Mouse (Mus musculus): ENCODE measurements around the gene Snapc1. TPM values are rescaled to one million over a fixed set of nuclear protein-coding genes. Genes with fewer than 3 reads are reported as not detected.

Snapc1 gene
- polyA plus RNA-seq (2015; fragmentation: Nextera tagmentation; extraction: Ambion mirVana) = 35.4 and 36.7 TPM in 2 replicates

DNA sequence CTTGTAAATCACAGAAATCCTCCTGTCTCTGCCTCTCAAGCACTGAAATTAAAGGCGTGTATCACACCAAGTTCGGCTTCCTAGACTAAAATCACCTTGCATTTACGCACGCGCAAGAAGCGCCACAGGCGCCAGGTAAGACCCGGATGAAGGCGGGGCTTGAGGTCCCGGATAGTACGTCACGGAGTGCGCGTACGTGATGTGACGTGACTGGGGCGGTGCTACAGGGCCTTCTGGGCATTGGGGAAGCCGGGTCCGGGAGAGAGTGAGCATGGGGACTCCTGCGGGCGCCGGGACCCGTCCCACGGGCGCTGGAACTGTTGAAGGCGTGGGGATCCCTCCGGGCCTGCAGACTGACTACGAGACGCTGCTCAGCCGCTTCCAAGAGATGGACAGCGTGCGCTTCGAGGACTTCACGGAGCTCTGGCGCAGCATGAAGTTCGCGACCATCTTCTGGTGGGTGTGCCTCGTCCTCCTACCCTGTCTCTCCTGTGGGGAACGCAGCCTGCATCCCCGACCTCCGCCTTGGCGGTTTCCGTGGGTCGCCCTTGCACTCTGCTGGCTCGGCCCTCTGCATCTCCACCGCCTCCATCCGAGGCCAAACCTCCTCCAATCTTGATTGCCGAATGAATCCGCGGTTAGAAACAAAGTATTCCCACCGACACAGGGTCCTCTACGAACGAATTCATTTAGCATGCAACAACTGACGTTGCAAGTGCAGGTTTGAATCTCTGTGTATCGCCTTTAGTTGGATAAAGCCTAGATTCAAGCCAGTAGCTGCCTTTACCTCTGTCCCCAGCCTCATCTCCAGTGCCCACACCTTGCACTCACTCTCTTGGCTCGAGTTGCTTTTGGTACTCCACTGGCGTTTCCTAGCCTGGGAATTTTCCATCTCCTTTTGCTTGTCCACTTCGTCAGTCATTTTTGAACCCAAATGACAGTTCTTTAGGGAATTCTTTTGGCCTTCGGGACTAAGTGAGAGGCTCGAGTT, at the start of gene Snapc1:
Gene Snapc1 (plus strand): TSS at position 191 of the 991 bp plus-strand sequence.
- peak within 1 kb of the TSS; percentile 79 for H3K9ac ChIP-seq (replicated peaks)
- no peaks in the 10 kb centered on the region for H3K9me3 ChIP-seq
- H3K4me3 ChIP-seq (replicated peaks) = peak within 1 kb of the TSS; percentile 77
- 0 out of 2 replicates have a peak, but pooled peaks cover 6% of the 10 kb centered on the region for H3K27me3 ChIP-seq
- peak within 1 kb of the TSS; percentile 70 for H3K4me2 ChIP-seq (replicated peaks)
- peak; percentile 100 for ATAC-seq
- peak within 1 kb of the TSS; percentile 80 for H3K27ac ChIP-seq
- WGBS = 2% methylated on average over 60 of the region's 60 CpGs
- peaks cover 13% of the 10 kb centered on the region for H3K4me1 ChIP-seq (replicated peaks)
- peaks cover 18% of the 10 kb centered on the region for H3K36me3 ChIP-seq

DNA sequence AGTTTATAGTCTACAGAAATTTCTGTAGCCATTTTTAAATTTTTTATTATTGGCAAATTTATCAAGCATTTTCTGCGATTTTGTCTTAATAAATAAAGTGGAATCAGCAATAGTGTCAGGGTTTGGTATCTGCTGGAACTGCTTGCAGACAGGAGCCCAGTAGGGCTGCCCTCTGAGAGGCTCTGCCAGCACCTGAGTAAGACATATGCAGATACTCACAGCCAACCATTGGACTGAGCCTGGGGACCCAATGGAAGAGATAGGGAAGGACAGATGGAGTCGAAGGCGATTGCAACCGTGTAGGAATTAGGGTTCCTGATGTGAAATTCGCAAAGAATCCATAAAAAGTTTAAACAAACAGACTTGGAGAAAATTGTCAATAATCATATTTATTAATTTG, 45.8 kb upstream of the Snapc1 start:
- H3K9me3 ChIP-seq = no peaks in the 10 kb centered on the region
- H3K27ac ChIP-seq = no peak overlapping the region
- no peaks in the 10 kb centered on the region for H3K27me3 ChIP-seq
- no peak for ATAC-seq
- H3K4me3 ChIP-seq (replicated peaks) = no peak overlapping the region
- no peak overlapping the region for H3K9ac ChIP-seq (replicated peaks)
- 0 out of 2 replicates have a peak, but pooled peaks cover 3% of the 10 kb centered on the region for H3K4me1 ChIP-seq (replicated peaks)
- no peaks in the 10 kb centered on the region for H3K36me3 ChIP-seq
- 96% methylated on average over 5 of the region's 5 CpGs for WGBS
- no peak overlapping the region for H3K4me2 ChIP-seq (replicated peaks)

DNA sequence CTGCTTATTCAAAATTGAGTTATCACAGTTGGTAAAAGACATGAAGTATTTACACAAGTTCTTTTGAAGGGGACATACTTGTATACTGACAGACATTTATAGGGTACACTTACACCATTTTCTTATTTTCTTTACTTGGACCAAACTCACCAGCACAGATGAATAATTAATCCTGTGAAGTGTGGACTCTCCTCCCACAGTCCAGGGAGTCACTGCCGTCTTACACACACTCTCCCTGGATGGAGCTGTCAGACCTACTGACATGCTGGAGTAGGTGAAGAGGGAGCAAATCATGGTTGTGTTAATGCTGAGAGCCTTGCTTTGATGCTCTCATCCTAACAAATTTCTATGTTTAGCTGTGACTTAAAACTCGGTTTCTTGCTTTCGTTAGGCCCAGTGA, 34.0 kb upstream of the Snapc1 start:
- Histone ChIP-seq H3K4me2 (replicated peaks) (no peak overlapping the region), H3K9me3 (no peaks in the 10 kb centered on the region), H3K36me3 (peaks cover 58% of the 10 kb centered on the region), H3K9ac (replicated peaks) (no peak overlapping the region), H3K27me3 (no peaks in the 10 kb centered on the region), H3K4me3 (replicated peaks) (no peak overlapping the region), H3K4me1 (replicated peaks) (no peaks in the 10 kb centered on the region), H3K27ac (no peak overlapping the region)
- 75% methylated on average over 3 of the region's 3 CpGs for WGBS
- ATAC-seq = no peak

DNA sequence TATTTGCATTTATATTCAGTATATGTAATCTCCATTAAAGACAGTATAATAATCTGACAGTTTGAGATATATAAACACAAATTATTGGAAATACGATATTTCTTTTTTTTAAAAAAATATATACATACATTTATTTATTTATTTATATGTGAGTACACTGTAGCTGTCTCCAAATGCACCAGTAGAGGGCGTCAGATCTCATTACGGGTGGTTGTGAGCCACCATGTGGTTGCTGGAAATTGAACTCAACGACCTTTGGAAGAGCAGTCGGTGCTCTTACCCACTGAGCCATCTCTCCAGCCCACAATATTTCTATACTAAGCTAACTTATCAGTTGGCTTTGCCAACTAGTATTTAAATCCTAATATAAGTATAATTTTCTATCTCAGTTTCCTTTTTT, 33.0 kb upstream of the Snapc1 start:
- no peaks in the 10 kb centered on the region for H3K9me3 ChIP-seq
- no peak for ATAC-seq
- peaks cover 63% of the 10 kb centered on the region for H3K36me3 ChIP-seq
- H3K27ac ChIP-seq = no peak overlapping the region
- no peak overlapping the region for H3K9ac ChIP-seq (replicated peaks)
- H3K27me3 ChIP-seq = no peaks in the 10 kb centered on the region
- no peaks in the 10 kb centered on the region for H3K4me1 ChIP-seq (replicated peaks)
- H3K4me3 ChIP-seq (replicated peaks) = no peak overlapping the region
- WGBS = 61% methylated on average over 5 of the region's 5 CpGs
- no peak overlapping the region for H3K4me2 ChIP-seq (replicated peaks)

DNA sequence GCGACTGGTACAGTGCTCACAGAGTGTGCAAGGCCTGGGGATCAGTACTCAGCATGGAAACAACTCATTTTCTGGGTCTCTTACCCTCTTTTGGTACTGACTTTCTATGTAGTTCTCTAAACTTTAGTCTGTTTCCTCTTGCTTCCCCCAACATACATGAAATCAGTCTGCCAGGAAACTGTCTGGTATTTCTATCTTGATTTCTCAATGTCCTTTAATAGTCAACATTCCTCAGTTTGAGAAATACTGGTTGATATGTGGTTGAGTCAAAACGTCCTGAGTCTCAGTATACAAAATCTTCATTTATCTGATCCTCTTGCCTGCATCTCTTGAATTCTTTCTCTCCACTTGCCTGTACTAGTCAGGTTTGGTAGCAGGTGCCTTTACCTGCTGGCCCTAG, 29.8 kb upstream of the Snapc1 start:
- no peak for ATAC-seq
- Histone ChIP-seq H3K9ac (replicated peaks) (no peak overlapping the region), H3K27ac (no peak overlapping the region), H3K9me3 (no peaks in the 10 kb centered on the region), H3K4me3 (replicated peaks) (no peak overlapping the region), H3K36me3 (peaks cover 73% of the 10 kb centered on the region), H3K4me1 (replicated peaks) (no peaks in the 10 kb centered on the region), H3K4me2 (replicated peaks) (no peak overlapping the region), H3K27me3 (no peaks in the 10 kb centered on the region)
- WGBS = 88% methylated on average over 2 of the region's 2 CpGs

DNA sequence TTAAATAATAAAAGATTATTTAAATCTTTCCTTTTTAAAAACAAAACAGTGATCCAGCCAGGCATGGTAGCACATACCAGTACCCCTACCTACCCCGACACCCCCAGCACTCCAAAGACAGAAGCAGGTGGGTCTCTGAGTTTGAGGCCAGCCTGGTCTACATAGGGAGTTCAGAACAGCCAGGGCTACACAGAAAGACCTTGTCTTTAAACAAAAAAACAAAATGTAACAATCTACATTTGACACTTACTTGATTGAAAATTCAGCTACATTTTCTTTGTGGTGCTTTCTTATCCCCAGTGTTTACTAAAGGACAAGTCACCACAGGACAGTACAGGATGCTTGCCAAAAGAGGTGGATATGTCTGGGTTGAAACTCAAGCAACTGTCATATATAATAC, 26.9 kb upstream of the Snapc1 start, which contains the start of gene Gm49321:
Gene Gm49321 (plus strand): TSS at position 301 of the 400 bp plus-strand sequence.
- Histone ChIP-seq H3K9ac (replicated peaks) (no peak within 1 kb of the TSS), H3K4me2 (replicated peaks) (no peak within 1 kb of the TSS), H3K4me1 (replicated peaks) (no peaks in the 10 kb centered on the region), H3K4me3 (replicated peaks) (no peak within 1 kb of the TSS), H3K36me3 (peaks cover 76% of the 10 kb centered on the region), H3K9me3 (no peaks in the 10 kb centered on the region), H3K27ac (no peak within 1 kb of the TSS), H3K27me3 (no peaks in the 10 kb centered on the region)
- ATAC-seq = no peak
- 89% methylated on average over 1 of the region's 1 CpGs for WGBS

DNA sequence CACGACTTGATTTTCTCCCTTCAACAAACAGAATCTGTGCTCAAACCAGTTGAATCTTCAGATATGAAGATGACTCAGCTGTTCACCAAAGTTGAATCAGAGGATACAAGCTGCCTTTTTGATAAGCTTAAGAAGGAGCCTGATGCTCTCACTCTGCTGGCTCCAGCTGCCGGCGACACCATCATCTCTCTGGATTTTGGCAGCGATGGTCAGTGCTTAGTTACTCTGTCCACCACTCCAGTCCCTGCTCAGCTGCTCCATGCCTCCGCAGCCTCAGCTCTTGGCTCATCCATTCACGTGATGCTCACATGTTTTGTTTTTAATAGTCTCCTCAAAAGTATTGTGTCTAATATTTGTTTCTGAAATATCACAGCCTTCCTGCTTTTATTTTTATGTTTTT, 24.7 kb upstream of the Snapc1 start:
- Histone ChIP-seq H3K4me1 (replicated peaks) (no peaks in the 10 kb centered on the region), H3K9ac (replicated peaks) (no peak overlapping the region), H3K27me3 (no peaks in the 10 kb centered on the region), H3K36me3 (peaks cover 72% of the 10 kb centered on the region), H3K4me3 (replicated peaks) (no peak overlapping the region), H3K9me3 (no peaks in the 10 kb centered on the region), H3K4me2 (replicated peaks) (no peak overlapping the region), H3K27ac (no peak overlapping the region)
- WGBS = 90% methylated on average over 6 of the region's 6 CpGs
- ATAC-seq = no peak

DNA sequence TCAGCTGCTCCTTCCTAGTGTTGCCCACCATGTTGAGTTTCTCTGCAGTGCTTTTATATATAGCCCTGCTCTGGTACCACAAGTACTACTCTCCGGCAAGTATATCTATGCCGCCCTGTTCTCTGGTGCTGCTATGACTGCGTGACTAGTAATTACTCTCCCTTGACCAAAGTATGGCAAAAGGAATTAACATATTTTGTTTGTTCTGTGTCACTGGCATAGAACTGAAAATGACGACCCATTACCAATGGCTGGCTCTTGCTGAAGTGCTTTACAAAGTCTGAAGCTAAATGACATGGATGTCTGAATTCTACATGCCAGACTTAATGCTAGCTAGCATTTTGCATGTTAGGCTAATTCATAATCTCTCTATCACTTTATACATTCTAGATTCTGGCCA, 15.9 kb upstream of the Snapc1 start:
- Histone ChIP-seq H3K36me3 (peaks cover 22% of the 10 kb centered on the region), H3K4me1 (replicated peaks) (peaks cover 15% of the 10 kb centered on the region), H3K9ac (replicated peaks) (no peak overlapping the region), H3K9me3 (no peaks in the 10 kb centered on the region), H3K27me3 (peaks cover 16% of the 10 kb centered on the region), H3K4me3 (replicated peaks) (no peak overlapping the region), H3K27ac (no peak overlapping the region), H3K4me2 (replicated peaks) (no peak overlapping the region)
- WGBS = 90% methylated on average over 4 of the region's 4 CpGs
- no peak for ATAC-seq

DNA sequence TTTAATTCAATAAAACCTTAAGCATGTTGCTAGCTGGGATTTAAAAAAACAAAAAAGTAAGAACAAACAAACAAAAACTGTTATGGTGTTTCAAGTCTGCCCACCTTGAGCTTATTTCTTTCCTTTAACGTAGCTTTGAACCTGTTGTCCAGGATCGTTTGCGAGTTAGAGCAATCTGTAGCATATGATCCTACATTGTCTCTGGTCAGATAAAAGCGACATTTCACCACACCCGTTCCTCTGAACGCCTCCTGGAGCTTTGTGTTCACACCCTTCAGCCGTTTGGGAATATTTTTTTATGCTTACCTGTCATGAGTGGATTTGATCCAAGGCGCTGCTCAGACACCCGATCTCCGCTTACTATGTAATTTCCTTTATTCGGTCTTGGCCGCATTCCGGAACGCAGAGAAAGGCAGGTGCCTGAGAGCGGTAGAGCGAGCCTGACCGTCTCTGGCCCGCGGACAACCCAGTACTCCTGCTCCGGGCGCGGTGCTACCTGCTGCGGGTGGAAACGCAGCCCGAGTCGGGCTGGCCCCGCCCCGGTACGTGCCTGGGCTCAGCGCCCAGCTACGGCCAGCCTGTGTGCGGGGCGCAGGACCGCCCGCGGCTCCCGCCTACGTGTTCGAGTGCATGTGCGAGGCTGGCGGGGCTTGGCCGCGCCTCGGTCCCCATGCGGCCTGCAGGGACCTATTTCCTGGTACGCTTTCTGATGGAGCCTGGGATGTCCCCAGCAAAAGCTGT, 14.8 kb upstream of the Snapc1 start:
- Histone ChIP-seq H3K4me1 (replicated peaks) (peaks cover 18% of the 10 kb centered on the region), H3K27ac (no peak overlapping the region), H3K36me3 (peaks cover 14% of the 10 kb centered on the region), H3K4me2 (replicated peaks) (peak overlapping the region; percentile 68), H3K9me3 (no peaks in the 10 kb centered on the region), H3K4me3 (replicated peaks) (peak overlapping the region; percentile 42), H3K9ac (replicated peaks) (peak overlapping the region; percentile 71), H3K27me3 (peaks cover 16% of the 10 kb centered on the region)
- ATAC-seq = peak; percentile 91
- 5% methylated on average over 46 of the region's 46 CpGs for WGBS

DNA sequence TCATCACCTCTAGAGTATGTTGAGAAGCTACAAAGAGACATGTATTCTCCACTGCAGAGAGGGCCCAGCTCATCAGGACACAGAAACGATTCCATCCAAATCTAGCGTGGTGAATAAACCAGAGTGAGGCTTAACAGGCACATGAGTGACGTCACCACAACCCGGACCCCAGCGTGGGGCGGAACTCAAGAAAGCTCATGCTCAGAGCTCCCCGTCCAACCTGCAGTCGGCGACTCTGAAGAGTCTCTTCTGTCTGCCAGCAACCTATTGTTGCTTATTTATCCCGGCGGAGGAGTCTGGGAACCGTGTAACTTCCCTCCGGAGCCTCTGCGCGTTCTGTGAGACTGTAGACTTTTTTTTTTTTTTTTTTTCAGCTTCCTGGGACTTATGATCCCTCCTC, 11.4 kb upstream of the Snapc1 start:
- Histone ChIP-seq H3K4me3 (replicated peaks) (peak overlapping the region; percentile 33), H3K9ac (replicated peaks) (peak overlapping the region; percentile 46), H3K9me3 (no peaks in the 10 kb centered on the region), H3K4me1 (replicated peaks) (peaks cover 18% of the 10 kb centered on the region), H3K4me2 (replicated peaks) (peak overlapping the region; percentile 57), H3K27ac (no peak overlapping the region), H3K27me3 (peaks cover 12% of the 10 kb centered on the region), H3K36me3 (0 out of 2 replicates have a peak, but pooled peaks cover under 1% of the 10 kb centered on the region)
- peak; percentile 51 for ATAC-seq
- 3% methylated on average over 15 of the region's 15 CpGs for WGBS

DNA sequence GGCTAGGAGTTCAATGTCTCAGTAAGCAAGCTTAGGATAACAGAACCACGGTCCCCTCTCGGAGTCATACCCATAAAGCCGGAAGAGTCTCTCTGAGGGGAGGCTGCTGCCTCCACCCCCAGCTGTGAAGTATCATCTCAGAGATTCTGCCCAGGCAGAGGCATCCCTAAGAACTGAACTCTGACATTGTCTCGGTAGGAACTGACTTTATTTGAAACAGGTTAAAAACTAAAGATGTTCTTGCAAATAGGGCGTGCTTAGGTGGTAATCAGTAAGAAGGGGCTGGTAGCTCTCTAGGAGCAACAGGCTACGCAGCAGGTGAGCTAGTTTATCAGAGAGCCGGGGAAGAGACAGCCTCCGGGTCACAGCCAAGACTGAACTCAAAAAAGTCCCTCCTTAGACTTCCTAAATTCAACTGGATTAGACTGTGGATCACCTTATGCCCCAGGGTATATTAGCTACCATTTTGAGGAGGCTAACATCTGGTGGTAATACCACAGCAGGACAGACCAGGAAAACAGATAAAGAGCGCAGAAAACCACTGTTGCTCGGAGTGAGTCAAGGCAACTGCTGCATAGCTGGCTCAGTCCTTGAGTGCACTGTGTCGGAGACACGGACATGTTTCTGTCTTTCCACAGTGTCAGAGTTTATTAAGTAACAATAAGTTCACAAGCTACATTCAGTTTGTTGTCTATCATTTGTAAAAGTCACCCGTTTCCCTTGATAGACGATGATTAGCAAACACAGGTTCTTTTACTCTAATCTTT, 10.7 kb upstream of the Snapc1 start:
- Histone ChIP-seq H3K27me3 (peaks cover 8% of the 10 kb centered on the region), H3K36me3 (no peaks in the 10 kb centered on the region), H3K4me2 (replicated peaks) (peak overlapping the region; percentile 57), H3K9me3 (no peaks in the 10 kb centered on the region), H3K4me1 (replicated peaks) (peaks cover 18% of the 10 kb centered on the region), H3K9ac (replicated peaks) (peak overlapping the region; percentile 46; the same call in 1 of the 2 replicates), H3K4me3 (replicated peaks) (peak overlapping the region; percentile 33), H3K27ac (no peak overlapping the region)
- 52% methylated on average over 14 of the region's 14 CpGs for WGBS
- no peak for ATAC-seq
